Mouse (Mus musculus) lung, postnatal 0 days (tissue): ENCODE measurements around the gene Fat3. TPM values are rescaled to one million over a fixed set of nuclear protein-coding genes. Genes with fewer than 3 reads are reported as not detected.

Experiments used
- ATAC-seq: fragments of 200-750 bp; cut with Nextera tagmentation; 2 replicates; pipeline ENCODE4 v1.8.0; 2017; ENCODE audit warnings: moderate library complexity
- DNase-seq: peaks from one replicate; pipeline ENCODE4 v3.0.0-alpha.2; 2016; ENCODE audit warnings: low spot score
- H3K27ac ChIP-seq: fragments of 300-500 bp; sonication (generic); 2 replicates; pipeline ENCODE4 v1.5.1; 2014; ENCODE audit warnings: antibody characterized with exemption, mild to moderate bottlenecking, low read length, mixed read lengths
- H3K27me3 ChIP-seq: fragments of 300-500 bp; sonication (generic); replicated peaks from 2 replicates; pipeline ENCODE4 v1.6.1; 2014; ENCODE audit warnings: low read length, mixed read lengths; ENCODE audit not compliant: insufficient read depth
- H3K36me3 ChIP-seq: fragments of 300-500 bp; sonication (generic); 2 replicates; pipeline ENCODE4 v1.6.1; 2014; ENCODE audit warnings: low read length, mixed read lengths; ENCODE audit not compliant: insufficient read depth
- H3K4me1 ChIP-seq: fragments of 300-500 bp; sonication (generic); 2 replicates; pipeline ENCODE4 v1.6.1; 2014; ENCODE audit warnings: antibody characterized with exemption, low read depth, low read length, mixed read lengths; ENCODE audit not compliant: insufficient read depth
- H3K4me2 ChIP-seq: fragments of 300-500 bp; sonication (generic); replicated peaks from 2 replicates; pipeline ENCODE4 v1.6.1; 2014; ENCODE audit warnings: low read depth, mild to moderate bottlenecking, low read length, moderate library complexity, mixed read lengths
- H3K4me3 ChIP-seq: fragments of 300-500 bp; sonication (generic); 2 replicates; pipeline ENCODE4 v1.5.1; 2014; ENCODE audit warnings: low read depth, low read length
- H3K9ac ChIP-seq: fragments of 300-500 bp; sonication (generic); replicated peaks from 2 replicates; pipeline ENCODE4 v1.6.1; 2014; ENCODE audit warnings: low read depth, mild to moderate bottlenecking
- H3K9me3 ChIP-seq: fragments of 300-500 bp; sonication (generic); 2 replicates; pipeline ENCODE4 v1.6.1; 2016; ENCODE audit warnings: low read length, mixed read lengths
- CTCF ChIP-seq: IDR thresholded peaks from 2 replicates; pipeline ENCODE4 v1.5.1; 2016; ENCODE audit warnings: antibody characterized with exemption, mild to moderate bottlenecking
- EP300 ChIP-seq: IDR thresholded peaks from 2 replicates; pipeline ENCODE4 v1.6.1; 2016; ENCODE audit warnings: antibody characterized with exemption, mild to moderate bottlenecking, control low read depth
- WGBS: fragments of 180-500 bp; shearing (Covaris S2); extraction: QIAGEN DNeasy Blood & Tissue Kit; methylation state at CpG from one replicate; pipeline ENCODE4 v1.1.7; 2014; 5-methylcytosine and 5-hydroxymethylcytosine counted together
- polyA plus RNA-seq: library from polyadenylated mRNA; unstranded; fragments of >200 nt; fragmentation: Nextera tagmentation; extraction: Ambion mirVana; gene quantifications from 2 replicates; pipeline ENCODE4 v1.2.1, GENCODE M21; 2015

Gene Fat3
- polyA plus RNA-seq, 1 experiment from 2014 or later: 0.78 TPM

- Histone ChIP-seq H3K4me2 (no peak overlapping the region), H3K4me3 (no peak overlapping the region), H3K27me3 (no peaks in the 10 kb centered on the region), H3K9ac (no peak overlapping the region), H3K9me3 (no peaks in the 10 kb centered on the region), H3K4me1 (no peaks in the 10 kb centered on the region), H3K27ac (no peak overlapping the region), H3K36me3 (no peaks in the 10 kb centered on the region)
- no peak for TF ChIP-seq CTCF
- TF ChIP-seq EP300: no peak
- WGBS: 76% methylated on average over 3 of the region's 3 CpGs
- no peak for DNase-seq
- no peak for ATAC-seq
These were observed 98.3 kb downstream of the Fat3 start for GRCm38 (mm10) chr9:16402815-16403214.

GRCm38 (mm10) chr9:16398734-16399686 lies 102.1 kb downstream of the Fat3 start:
- H3K9me3 ChIP-seq: no peaks in the 10 kb centered on the region
- H3K4me1 ChIP-seq: no peaks in the 10 kb centered on the region
- no peak for TF ChIP-seq CTCF
- no peak for TF ChIP-seq EP300
- no peak overlapping the region for H3K9ac ChIP-seq
- 53% methylated on average over 6 of the region's 6 CpGs for WGBS
- H3K27me3 ChIP-seq: no peaks in the 10 kb centered on the region
- H3K27ac ChIP-seq: no peak overlapping the region
- H3K36me3 ChIP-seq: no peaks in the 10 kb centered on the region
- H3K4me3 ChIP-seq: no peak overlapping the region
- no peak for ATAC-seq
- DNase-seq: no peak
- H3K4me2 ChIP-seq: no peak overlapping the region

- ATAC-seq: no peak
- H3K4me2 ChIP-seq: no peak overlapping the region
- no peaks in the 10 kb centered on the region for H3K9me3 ChIP-seq
- H3K4me3 ChIP-seq: no peak overlapping the region
- H3K27ac ChIP-seq: no peak overlapping the region
- no peaks in the 10 kb centered on the region for H3K36me3 ChIP-seq
- no peak overlapping the region for H3K9ac ChIP-seq
- DNase-seq: no peak
- H3K4me1 ChIP-seq: no peaks in the 10 kb centered on the region
- H3K27me3 ChIP-seq: no peaks in the 10 kb centered on the region
- 22% methylated on average over 4 of the region's 4 CpGs for WGBS
- no peak for TF ChIP-seq EP300
- TF ChIP-seq CTCF: no peak
These were observed 111.9 kb downstream of the Fat3 start for GRCm38 (mm10) chr9:16389141-16389540.

GRCm38 (mm10) chr9:16387527-16387926 lies 113.6 kb downstream of the Fat3 start:
- no peaks in the 10 kb centered on the region for H3K36me3 ChIP-seq
- DNase-seq (no peak), ATAC-seq (no peak)
- no peak overlapping the region for H3K27ac ChIP-seq
- no peaks in the 10 kb centered on the region for H3K4me1 ChIP-seq
- TF ChIP-seq CTCF: no peak
- TF ChIP-seq EP300: no peak
- no peaks in the 10 kb centered on the region for H3K9me3 ChIP-seq
- H3K4me3 ChIP-seq: no peak overlapping the region
- H3K27me3 ChIP-seq: no peaks in the 10 kb centered on the region
- H3K4me2 ChIP-seq: no peak overlapping the region
- no peak overlapping the region for H3K9ac ChIP-seq

GRCm38 (mm10) chr9:16363713-16364112 lies 137.4 kb downstream of the Fat3 start:
- WGBS: 49% methylated on average over 3 of the region's 3 CpGs
- Histone ChIP-seq H3K4me1 (no peaks in the 10 kb centered on the region), H3K36me3 (no peaks in the 10 kb centered on the region), H3K9ac (no peak overlapping the region), H3K27me3 (no peaks in the 10 kb centered on the region), H3K9me3 (no peaks in the 10 kb centered on the region), H3K27ac (no peak overlapping the region), H3K4me3 (no peak overlapping the region), H3K4me2 (no peak overlapping the region)
- no peak for DNase-seq
- no peak for ATAC-seq
- TF ChIP-seq CTCF (no peak), EP300 (no peak)

- no peak overlapping the region for H3K4me3 ChIP-seq
- H3K36me3 ChIP-seq: no peaks in the 10 kb centered on the region
- no peak overlapping the region for H3K4me2 ChIP-seq
- H3K9ac ChIP-seq: no peak overlapping the region
- ATAC-seq (no peak), DNase-seq (no peak)
- H3K4me1 ChIP-seq: no peaks in the 10 kb centered on the region
- no peaks in the 10 kb centered on the region for H3K9me3 ChIP-seq
- WGBS: 14% methylated on average over 5 of the region's 5 CpGs
- H3K27ac ChIP-seq: no peak overlapping the region
- TF ChIP-seq CTCF (no peak), EP300 (no peak)
- no peaks in the 10 kb centered on the region for H3K27me3 ChIP-seq
These were observed 139.3 kb downstream of the Fat3 start for GRCm38 (mm10) chr9:16361811-16362210.
